Mouse (Mus musculus) liver, postnatal 0 days (tissue): Measurements from ENCODE around the gene Slc25a39. TPM values are rescaled to one million over a fixed set of nuclear protein-coding genes. Genes with fewer than 3 reads are reported as not detected.

Experiments
- ATAC-seq: fragments of 200-750 bp; cut with Nextera tagmentation; 2 replicates; pipeline ENCODE4 v1.8.0; 2017; ENCODE audit warnings: mild to moderate bottlenecking, moderate library complexity
- DNase-seq: peaks from one replicate; pipeline ENCODE4 v3.0.0-alpha.2; 2016
- H3K27ac ChIP-seq: fragments of 300-500 bp; sonication (generic); 2 replicates; pipeline ENCODE4 v1.5.1; 2014; ENCODE audit warnings: antibody characterized with exemption, moderate library complexity, mild to moderate bottlenecking, low read depth
- H3K27me3 ChIP-seq: fragments of 300-500 bp; sonication (generic); 2 replicates; pipeline ENCODE4 v1.6.1; 2014; ENCODE audit warnings: low read length, control low read depth, mixed read lengths; ENCODE audit not compliant: insufficient read depth
- H3K36me3 ChIP-seq: fragments of 300-500 bp; sonication (generic); replicated peaks from 2 replicates; pipeline ENCODE4 v1.6.1; 2014; ENCODE audit warnings: mild to moderate bottlenecking, control low read depth, low read length, moderate library complexity, mixed read lengths; ENCODE audit not compliant: insufficient read depth
- H3K4me1 ChIP-seq: fragments of 300-500 bp; sonication (generic); 2 replicates; pipeline ENCODE4 v1.6.1; 2014; ENCODE audit warnings: antibody characterized with exemption, mild to moderate bottlenecking, control low read depth; ENCODE audit not compliant: insufficient read depth
- H3K4me2 ChIP-seq: fragments of 300-500 bp; sonication (generic); 2 replicates; pipeline ENCODE4 v1.6.1; 2014; ENCODE audit warnings: low read depth, mild to moderate bottlenecking, low read length, moderate library complexity, mixed read lengths
- H3K4me3 ChIP-seq: fragments of 300-500 bp; sonication (generic); 2 replicates; pipeline ENCODE4 v1.5.1; 2014; ENCODE audit warnings: low read depth, low read length
- H3K9ac ChIP-seq: fragments of 300-500 bp; sonication (generic); replicated peaks from 2 replicates; pipeline ENCODE4 v1.6.1; 2014; ENCODE audit warnings: mild to moderate bottlenecking, moderate library complexity
- H3K9me3 ChIP-seq: fragments of 300-500 bp; sonication (generic); 2 replicates; pipeline ENCODE4 v1.6.1; 2016; ENCODE audit warnings: mild to moderate bottlenecking, control low read depth, low read length, mixed read lengths
- CTCF ChIP-seq: sonication (generic); IDR thresholded peaks from 2 replicates; pipeline ENCODE4 v1.5.1; 2016; ENCODE audit warnings: antibody characterized with exemption, low read depth
- EP300 ChIP-seq: IDR thresholded peaks from 2 replicates; pipeline ENCODE4 v1.6.1; 2016; ENCODE audit warnings: antibody characterized with exemption, low read depth, mild to moderate bottlenecking
- WGBS: fragments of 180-500 bp; shearing (Covaris S2); extraction: QIAGEN DNeasy Blood & Tissue Kit; methylation state at CpG from one replicate; pipeline ENCODE4 v1.1.7; 2014; ENCODE audit not compliant: insufficient replicate concordance; 5-methylcytosine and 5-hydroxymethylcytosine counted together
- polyA plus RNA-seq: library from polyadenylated mRNA; unstranded; fragments of >200 nt; fragmentation: Nextera tagmentation; extraction: Ambion mirVana; gene quantifications from 2 replicates; pipeline ENCODE4 v1.2.1, GENCODE M21; 2015

Gene Slc25a39
- polyA plus RNA-seq, 1 experiment from 2014 or later: 510 TPM

GRCm38 (mm10) chr11:102446581-102447461, 39.1 kb upstream of the Slc25a39 start:
- Histone ChIP-seq H3K4me2 (peak overlapping the region; percentile 83), H3K27ac (peak overlapping the region; percentile 34; the same call in 1 of the 2 replicates), H3K4me3 (peak overlapping the region; percentile 61), H3K9ac (peak overlapping the region; percentile 47), H3K27me3 (peaks cover 66% of the 10 kb centered on the region), H3K36me3 (no peaks in the 10 kb centered on the region), H3K9me3 (no peaks in the 10 kb centered on the region), H3K4me1 (0 out of 2 replicates have a peak, but pooled peaks cover 3% of the 10 kb centered on the region)
- TF ChIP-seq CTCF: no peak
- TF ChIP-seq EP300: no peak
- ATAC-seq: no peak
- under 1% methylated on average over 40 of the region's 49 CpGs for WGBS
- no peak for DNase-seq

- 38% methylated on average over 7 of the region's 7 CpGs for WGBS
- TF ChIP-seq CTCF (no peak), EP300 (no peak)
- peaks cover 66% of the 10 kb centered on the region for H3K27me3 ChIP-seq
- H3K4me1 ChIP-seq: 0 out of 2 replicates have a peak, but pooled peaks cover 3% of the 10 kb centered on the region
- no peak overlapping the region for H3K9ac ChIP-seq
- DNase-seq: no peak
- H3K9me3 ChIP-seq: no peaks in the 10 kb centered on the region
- H3K36me3 ChIP-seq: no peaks in the 10 kb centered on the region
- no peak for ATAC-seq
- H3K4me3 ChIP-seq: no peak overlapping the region
- no peak overlapping the region for H3K27ac ChIP-seq
- no peak overlapping the region for H3K4me2 ChIP-seq
These were observed 38.2 kb upstream of the Slc25a39 start for GRCm38 (mm10) chr11:102445891-102446361.

GRCm38 (mm10) chr11:102445264-102445890, 37.6 kb upstream of the Slc25a39 start:
- ATAC-seq: no peak
- 0 out of 2 replicates have a peak, but pooled peaks cover 3% of the 10 kb centered on the region for H3K4me1 ChIP-seq
- H3K27ac ChIP-seq: no peak overlapping the region
- H3K4me2 ChIP-seq: no peak overlapping the region
- no peak overlapping the region for H3K9ac ChIP-seq
- H3K36me3 ChIP-seq: no peaks in the 10 kb centered on the region
- TF ChIP-seq EP300: no peak
- TF ChIP-seq CTCF: no peak
- H3K4me3 ChIP-seq: no peak overlapping the region
- H3K27me3 ChIP-seq: peaks cover 62% of the 10 kb centered on the region
- no peak for DNase-seq
- 58% methylated on average over 10 of the region's 10 CpGs for WGBS
- H3K9me3 ChIP-seq: no peaks in the 10 kb centered on the region

GRCm38 (mm10) chr11:102444781-102445180, 37.0 kb upstream of the Slc25a39 start:
- TF ChIP-seq EP300 (no peak), CTCF (no peak)
- 46% methylated on average over 6 of the region's 6 CpGs for WGBS
- H3K9me3 ChIP-seq: no peaks in the 10 kb centered on the region
- no peak overlapping the region for H3K4me2 ChIP-seq
- H3K27ac ChIP-seq: no peak overlapping the region
- 0 out of 2 replicates have a peak, but pooled peaks cover 3% of the 10 kb centered on the region for H3K4me1 ChIP-seq
- no peaks in the 10 kb centered on the region for H3K36me3 ChIP-seq
- H3K4me3 ChIP-seq: no peak overlapping the region
- no peak for ATAC-seq
- no peak for DNase-seq
- H3K27me3 ChIP-seq: peaks cover 59% of the 10 kb centered on the region
- no peak overlapping the region for H3K9ac ChIP-seq

- DNase-seq: no peak
- H3K27ac ChIP-seq: no peak overlapping the region
- H3K9ac ChIP-seq: no peak overlapping the region
- WGBS: 72% methylated on average over 3 of the region's 3 CpGs
- H3K4me3 ChIP-seq: no peak overlapping the region
- H3K4me1 ChIP-seq: 0 out of 2 replicates have a peak, but pooled peaks cover 3% of the 10 kb centered on the region
- no peaks in the 10 kb centered on the region for H3K9me3 ChIP-seq
- no peak for TF ChIP-seq CTCF
- no peak for TF ChIP-seq EP300
- ATAC-seq: no peak
- peaks cover 57% of the 10 kb centered on the region for H3K27me3 ChIP-seq
- H3K4me2 ChIP-seq: no peak overlapping the region
- H3K36me3 ChIP-seq: no peaks in the 10 kb centered on the region
These were observed 36.6 kb upstream of the Slc25a39 start for GRCm38 (mm10) chr11:102444321-102444720.

GRCm38 (mm10) chr11:102443740-102444139, 36.0 kb upstream of the Slc25a39 start:
- peaks cover 54% of the 10 kb centered on the region for H3K27me3 ChIP-seq
- H3K27ac ChIP-seq: no peak overlapping the region
- 0 out of 2 replicates have a peak, but pooled peaks cover 3% of the 10 kb centered on the region for H3K4me1 ChIP-seq
- H3K4me2 ChIP-seq: no peak overlapping the region
- no peak overlapping the region for H3K9ac ChIP-seq
- DNase-seq: no peak
- TF ChIP-seq EP300 (no peak), CTCF (no peak)
- ATAC-seq: no peak
- H3K9me3 ChIP-seq: no peaks in the 10 kb centered on the region
- WGBS: 70% methylated on average over 12 of the region's 12 CpGs
- H3K4me3 ChIP-seq: no peak overlapping the region
- no peaks in the 10 kb centered on the region for H3K36me3 ChIP-seq
